Mouse (Mus musculus) pancreas, adult 10 weeks (tissue): ENCODE measurements around the gene St5. TPM values are rescaled to one million over a fixed set of nuclear protein-coding genes. Genes with fewer than 3 reads are reported as not detected.

Experiments
- polyA plus RNA-seq: library from polyadenylated mRNA; stranded (reverse); fragments of 350-450 nt; fragmentation: Illumina TruSeq; extraction: RNeasy Lipid Tissue Mini Kit (QIAGEN cat#74804); gene quantifications from one replicate; pipeline ENCODE4 v1.2.3, GENCODE M21; 2015; ENCODE audit warnings: low read depth, low replicate concordance; ENCODE audit not compliant: insufficient read depth

St5 gene
- 25.0 TPM for polyA plus RNA-seq

DNA sequence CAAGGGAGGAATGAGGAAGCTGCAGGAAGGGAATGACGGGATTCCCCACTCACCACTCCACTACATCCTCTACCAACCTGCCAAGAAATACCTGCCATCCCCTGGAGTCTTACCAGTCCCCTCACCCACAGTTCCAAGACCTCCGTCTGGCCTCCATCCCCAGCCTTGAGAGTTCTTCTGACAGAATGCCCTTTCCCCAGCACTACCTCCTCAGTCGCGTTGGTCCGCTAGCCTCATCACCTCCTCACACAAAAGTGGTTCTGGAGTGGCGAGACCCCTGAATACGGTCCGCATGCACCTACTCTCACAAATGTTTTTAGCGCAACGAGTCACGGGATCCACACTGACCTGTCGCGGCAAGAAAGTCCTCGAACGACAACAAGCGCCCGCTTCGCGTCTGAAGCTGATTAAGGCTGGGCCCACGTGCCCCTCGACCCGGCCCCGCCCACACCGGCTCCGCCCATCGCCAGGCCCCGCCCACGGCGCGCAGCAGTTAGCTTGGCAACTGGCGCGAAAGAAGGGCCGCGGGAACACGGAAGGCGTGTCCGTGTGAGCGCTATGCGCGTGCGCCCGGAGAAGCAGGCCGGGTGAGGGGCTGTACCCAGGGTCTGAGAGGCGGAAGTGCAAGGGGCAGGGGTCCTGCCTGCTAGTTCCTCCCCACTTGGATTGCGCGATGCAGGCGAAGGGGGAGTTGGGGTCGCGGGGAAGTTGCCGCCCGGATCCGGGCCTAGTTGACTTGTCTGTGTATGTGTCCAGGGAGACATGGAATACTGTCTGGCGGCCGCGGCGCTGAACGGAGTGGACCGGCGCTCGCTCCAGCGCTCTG is at the start of gene St5, which contains the start of gene Akip1:
Gene St5, minus strand, starts transcription at position 416 of the 826 bp plus-strand sequence.
Gene Akip1, plus strand, starts transcription at position 501 of the 826 bp plus-strand sequence.

DNA sequence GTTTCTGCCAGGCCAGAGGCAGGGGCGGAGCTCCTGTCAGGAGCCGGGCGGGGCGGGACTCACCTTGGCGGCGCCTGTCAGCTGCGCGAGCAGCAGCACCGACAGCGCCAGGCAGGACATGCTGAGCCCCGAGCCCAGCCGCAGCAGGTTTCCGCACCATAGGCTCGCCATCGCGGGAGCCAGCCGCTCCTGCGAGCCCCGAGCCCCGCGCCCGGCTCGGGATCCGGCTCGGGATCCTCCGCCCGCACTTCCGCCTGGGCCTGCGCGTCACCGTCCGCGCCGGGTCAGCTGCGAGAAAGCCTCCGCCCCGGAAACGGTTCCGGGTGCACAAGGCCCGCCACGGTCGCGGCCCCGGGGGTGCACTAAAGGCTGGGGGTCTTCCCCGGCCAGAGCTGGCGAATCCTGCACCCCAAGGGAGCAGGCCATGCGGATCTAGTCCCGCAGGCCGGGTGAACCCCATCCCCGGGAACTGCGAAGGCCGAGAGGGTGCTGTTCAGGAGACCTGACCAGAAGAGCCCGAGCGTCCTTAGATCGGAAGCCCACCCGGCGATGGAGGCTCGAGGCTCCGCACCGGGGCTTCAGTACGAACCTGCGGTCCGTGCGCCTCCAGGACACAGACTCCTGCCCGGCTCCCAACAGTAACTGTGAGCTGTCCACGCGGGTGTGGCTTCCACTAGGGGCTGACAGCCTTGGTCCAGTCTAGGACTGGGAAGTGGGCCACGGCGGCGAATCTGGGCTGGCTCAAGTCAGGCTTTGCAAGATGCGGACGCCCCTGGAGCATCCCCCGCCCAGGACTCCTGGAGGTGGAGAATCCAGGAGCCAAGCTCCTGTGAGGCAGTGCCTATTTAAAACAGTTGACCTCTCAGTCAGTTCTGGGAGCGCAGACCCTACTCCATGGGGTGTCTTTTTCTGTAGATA is 48.9 kb upstream of the St5 start, which contains the start of gene Tmem9b:
Gene Tmem9b, minus strand, starts transcription at position 868 of the 918 bp plus-strand sequence.

DNA sequence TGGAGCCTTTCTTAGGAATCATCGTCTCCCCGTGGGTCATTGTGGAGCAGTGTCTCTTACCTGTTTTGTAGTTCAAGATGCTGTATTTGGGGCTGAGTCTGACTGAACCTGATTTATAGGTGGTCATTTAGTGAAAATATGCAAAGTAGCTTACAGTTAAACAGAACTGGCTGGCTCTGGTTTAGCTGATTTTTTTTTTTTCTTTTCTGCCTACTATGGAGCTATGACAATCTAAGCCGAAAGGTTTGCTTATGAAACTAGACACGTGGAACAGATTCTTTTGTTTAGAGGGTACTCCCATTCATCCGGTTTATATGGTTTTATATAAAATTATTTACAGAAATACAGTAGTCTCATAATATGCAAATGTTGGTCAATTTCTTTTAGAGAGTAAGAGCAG is 28.2 kb upstream of the St5 start, which contains the start of gene Ascl3:
Gene Ascl3, minus strand, starts transcription at position 101 of the 400 bp plus-strand sequence.

DNA sequence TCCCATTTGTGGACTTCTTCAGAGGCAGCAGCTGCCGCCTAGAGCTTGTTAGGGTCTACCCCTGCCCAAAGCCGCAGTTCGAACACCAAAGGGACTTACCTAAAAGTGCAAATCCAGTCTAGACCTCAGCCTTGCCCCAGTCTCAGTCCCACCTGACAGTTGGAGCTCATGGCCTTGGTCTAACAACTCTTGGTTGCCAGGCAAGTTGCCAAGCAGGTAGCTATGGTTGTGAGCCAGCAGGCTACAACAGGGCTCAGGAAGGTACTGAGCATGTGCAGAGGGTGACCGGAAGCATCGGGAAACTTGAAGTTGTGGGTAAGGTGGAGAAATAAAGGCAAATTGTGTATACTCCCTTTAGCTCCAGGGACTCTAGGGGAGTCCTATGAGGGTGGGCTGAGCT is 20.3 kb upstream of the St5 start, which contains the start of gene BC051019:
Gene BC051019, minus strand, starts transcription at position 154 of the 400 bp plus-strand sequence.

DNA sequence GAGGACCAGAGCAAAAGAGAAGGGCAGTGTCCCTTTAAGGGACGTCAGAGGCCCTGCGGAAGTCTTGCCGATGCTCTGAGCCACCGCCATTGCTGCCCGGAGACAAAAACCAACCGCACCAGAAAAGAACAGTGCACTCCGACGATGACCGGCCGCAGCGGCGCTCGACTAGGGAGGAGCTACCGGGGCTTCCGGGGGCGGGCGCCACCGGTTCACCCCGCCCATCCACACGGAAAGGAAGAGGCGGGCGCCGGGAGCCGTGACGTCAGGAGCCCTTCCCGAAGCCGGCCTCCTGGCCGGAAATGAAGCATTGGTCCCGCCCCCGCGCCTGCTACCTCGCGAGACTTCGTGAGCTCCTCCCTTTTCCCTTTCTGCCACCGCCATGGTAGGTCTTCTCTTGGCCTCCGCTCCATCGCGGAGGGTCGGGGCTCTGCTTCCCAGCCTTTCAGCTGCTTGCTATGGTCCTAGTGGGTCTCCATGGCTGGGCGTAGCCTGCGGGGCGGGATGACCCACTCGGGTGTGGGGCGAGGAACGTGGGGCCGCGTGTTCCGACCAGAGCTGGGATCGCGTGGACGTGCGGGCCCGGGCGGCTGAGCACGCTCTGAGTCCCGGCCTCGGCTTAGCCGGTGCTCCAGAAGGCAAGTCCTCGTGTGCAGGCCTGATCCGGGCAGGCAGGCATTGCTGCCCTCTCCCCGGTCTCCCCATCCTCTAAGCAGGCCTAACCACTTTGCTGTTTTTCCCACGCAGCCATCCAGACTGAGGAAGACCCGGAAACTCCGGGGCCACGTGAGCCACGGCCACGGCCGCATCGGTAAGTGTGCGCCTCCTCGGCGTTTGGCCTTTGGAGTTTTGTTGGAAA is 184.3 kb downstream of the St5 start, which contains the start of gene Rpl27a:
Gene Rpl27a, plus strand, starts transcription at position 310 of the 859 bp plus-strand sequence.

DNA sequence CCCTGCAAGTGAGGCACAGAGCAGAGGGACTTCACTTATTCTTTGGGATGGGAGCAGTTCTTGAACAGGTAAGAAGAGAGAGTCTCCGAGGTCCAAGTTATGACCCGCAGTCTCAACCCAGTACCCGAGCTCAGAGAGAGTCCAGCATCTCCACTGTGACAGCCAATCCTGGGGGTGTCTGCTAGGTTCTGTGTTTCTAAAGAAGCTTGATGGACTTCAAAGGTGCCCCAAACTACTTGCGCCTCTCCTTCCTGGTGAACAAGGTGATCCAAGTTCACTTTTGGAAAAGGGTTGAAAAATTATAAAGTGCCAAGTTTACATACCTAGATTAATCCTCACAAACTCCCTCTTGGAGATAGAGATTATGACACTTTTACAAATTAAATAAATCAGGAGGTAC is 195.4 kb downstream of the St5 start, which contains the start of gene Trim66:
Gene Trim66, minus strand, starts transcription at position 101 of the 400 bp plus-strand sequence.

Other genes starting within 250 kb of the St5 start
- gene Trim66, start 195.5 kb downstream of the St5 start, polyA plus RNA-seq: not detected
- gene Rpl27a, start 184.5 kb downstream of the St5 start, polyA plus RNA-seq: 342 TPM
- 4.5 TPM for gene Akip1, start 85 bp upstream of the St5 start, polyA plus RNA-seq
- not detected for gene BC051019, start 20.2 kb upstream of the St5 start, polyA plus RNA-seq
- gene Ascl3, start 28.1 kb upstream of the St5 start, polyA plus RNA-seq: not detected
- gene Tmem9b, start 49.3 kb upstream of the St5 start, polyA plus RNA-seq: 11.0 TPM
- not detected for gene Nrip3, start 78.4 kb upstream of the St5 start, polyA plus RNA-seq
- not detected for gene Scube2, start 162.1 kb upstream of the St5 start, polyA plus RNA-seq